Mouse (Mus musculus): Measurements from ENCODE around the gene Polr3h. TPM values are rescaled to one million over a fixed set of nuclear protein-coding genes. Genes with fewer than 3 reads are reported as not detected.

The Polr3h gene
- total RNA-seq, 2 experiments from 2014 or later, result 6.4 to 7.6 TPM

DNA sequence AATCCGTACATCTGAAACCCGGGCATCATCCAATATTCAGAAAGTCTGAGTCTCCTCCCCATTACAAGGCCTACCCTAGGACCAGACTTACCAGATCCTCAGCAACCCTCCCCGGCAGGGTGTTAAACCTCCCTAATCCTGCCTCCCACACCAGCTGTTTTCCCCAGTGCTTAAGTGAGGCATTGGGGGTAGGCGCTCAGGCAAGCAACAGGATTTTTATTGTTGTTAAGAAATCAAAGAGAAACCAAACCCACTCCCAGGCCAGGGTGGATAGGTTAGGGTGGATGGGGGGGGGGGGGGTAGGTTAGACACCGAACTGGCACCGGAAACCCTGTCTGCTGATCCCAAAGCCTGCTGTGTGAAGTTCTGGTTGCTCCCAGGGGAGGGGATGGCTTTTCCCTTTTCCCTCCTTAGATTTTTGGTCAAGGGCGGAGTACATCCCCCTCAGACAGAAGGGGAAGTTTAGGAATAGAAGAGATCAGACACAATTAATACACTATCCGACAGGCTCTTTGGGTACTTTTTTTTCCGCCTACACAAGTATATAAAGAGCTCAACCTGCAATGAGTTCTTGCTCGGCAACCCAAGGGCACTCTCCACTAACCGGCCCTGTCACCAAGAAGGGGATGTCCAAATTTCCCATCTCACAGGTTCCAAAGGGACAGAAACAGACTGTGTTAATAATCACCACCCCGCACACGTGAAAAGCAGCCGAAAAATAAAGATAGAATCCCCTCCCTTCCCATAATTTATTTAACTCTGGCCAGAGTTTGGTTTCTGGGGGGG is 68.9 kb downstream of the Polr3h start:
- intact Hi-C loops (cut with DNase I), result loop anchor here (10.0 kb wide), 1 partner anchor 488 kb away; no protein-coding TSS in a partner anchor
- DNase-seq, result peak; percentile 57

DNA sequence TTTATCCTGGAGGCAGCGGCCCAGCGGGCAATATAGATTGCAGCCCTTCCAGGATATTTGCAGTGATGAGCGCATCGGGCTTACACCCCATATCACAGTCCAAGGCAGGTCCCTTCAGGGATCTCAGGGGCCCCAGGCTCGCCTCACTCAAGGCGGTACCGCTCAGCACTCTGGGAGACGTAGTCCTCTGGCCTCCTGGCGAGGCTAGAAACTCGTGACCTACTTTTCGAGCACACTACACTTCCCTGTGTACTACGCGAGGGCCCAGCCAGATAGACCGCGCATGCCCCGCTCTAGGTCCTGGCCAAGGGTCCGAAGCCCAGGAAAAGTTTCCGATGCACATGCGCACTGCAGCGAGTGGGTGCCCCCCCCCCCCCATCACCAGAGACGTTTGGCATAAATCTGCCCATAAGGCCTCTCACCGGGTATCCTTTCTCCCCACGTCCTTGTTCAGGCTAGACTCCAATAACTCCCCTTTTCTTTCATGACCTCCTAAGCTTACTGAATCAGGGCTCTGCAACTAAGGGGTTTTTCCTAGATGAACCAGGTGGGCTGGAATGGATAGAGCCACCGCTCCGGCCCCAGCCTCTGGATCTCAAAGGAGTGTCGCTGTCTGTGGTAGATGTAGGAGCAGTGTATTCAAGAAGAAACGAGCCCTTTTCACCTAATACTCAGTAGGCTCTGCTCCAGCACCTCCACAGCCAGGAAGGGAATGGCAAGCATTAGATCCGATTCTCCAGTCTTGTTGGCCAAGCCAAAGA is 69.8 kb downstream of the Polr3h start:
- TF ChIP-seq CTCF (IDR thresholded peaks at IDR 0.05), result no peak; the same call in 1 of the 2 replicates
- intact Hi-C loops (cut with DNase I), result loop anchor here (10.0 kb wide), 1 partner anchor 489 kb away; no protein-coding TSS in a partner anchor
- peak; percentile 94 for DNase-seq
- Histone ChIP-seq H3K27ac (peak overlapping the region; percentile 100), H3K4me3 (peak overlapping the region; percentile 80)

More for the DNA sequence above, 68.9 kb downstream of the Polr3h start:
- Histone ChIP-seq H3K4me3 (peak overlapping the region; percentile 80), H3K27ac (peak overlapping the region; percentile 100)
- no peak for TF ChIP-seq CTCF (IDR thresholded peaks at IDR 0.05)

DNA sequence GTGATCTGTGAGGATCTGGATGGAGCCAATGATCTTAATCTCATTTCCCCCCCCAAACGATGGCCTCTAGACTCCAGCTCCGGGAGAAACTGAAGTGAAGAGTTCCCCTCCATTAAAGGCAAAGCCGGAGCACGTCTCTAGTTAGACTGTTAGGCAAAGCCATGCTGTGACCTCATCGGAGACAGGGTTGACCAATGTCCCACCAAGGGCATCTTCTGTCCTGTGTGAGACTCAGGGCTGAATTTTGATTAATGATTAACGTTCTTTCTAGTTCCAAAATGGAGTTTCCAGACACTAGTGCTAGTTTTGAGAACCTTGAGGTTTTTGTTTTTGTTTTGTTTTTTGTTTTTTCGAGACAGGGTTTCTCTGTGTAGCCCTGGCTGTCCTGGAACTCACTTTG is 73.0 kb downstream of the Polr3h start:
- TF ChIP-seq CTCF (IDR thresholded peaks at IDR 0.05), result no peak
- intact Hi-C loops (cut with DNase I), result loop anchor here (10.0 kb wide), 1 partner anchor 492 kb away; no protein-coding TSS in a partner anchor
- DNase-seq, result peak; percentile 22
- peak overlapping the region; percentile 100 for H3K27ac ChIP-seq
- peak overlapping the region; percentile 80 for H3K4me3 ChIP-seq

DNA sequence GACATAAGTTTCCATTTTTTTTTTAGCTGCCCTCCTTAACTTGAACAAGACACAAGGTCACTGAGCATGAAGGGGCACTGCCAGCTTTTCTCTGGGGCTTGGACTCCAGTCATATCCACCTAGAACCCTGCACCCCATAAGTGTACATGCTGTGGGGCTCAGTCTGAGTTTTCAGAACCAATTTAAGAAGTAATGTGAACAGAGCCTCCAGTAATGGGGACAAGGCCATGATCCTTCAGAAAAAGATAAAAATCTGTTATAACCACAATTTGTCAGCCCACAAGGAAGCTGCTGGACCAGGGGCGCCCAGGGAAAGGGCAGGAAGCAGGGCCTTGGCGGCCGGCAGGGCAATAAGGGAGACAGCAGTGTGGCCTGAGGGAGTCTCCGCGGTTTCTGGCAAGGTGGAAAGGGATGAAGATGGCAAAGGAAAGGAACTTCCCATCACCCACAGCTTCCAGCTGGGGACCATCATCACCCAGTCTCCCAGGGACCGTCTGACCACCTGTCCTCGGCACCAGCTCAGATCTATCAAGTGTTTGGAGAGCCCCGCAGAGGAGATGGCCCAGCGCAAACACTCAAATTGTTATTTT is 73.5 kb downstream of the Polr3h start:
- intact Hi-C loops (cut with DNase I), result loop anchor here (10.0 kb wide), 1 partner anchor 492 kb away; no protein-coding TSS in a partner anchor
- peak overlapping the region; percentile 100 for H3K27ac ChIP-seq
- DNase-seq, result peak; percentile 50
- no peak for TF ChIP-seq CTCF (IDR thresholded peaks at IDR 0.05)
- H3K4me3 ChIP-seq, result peak overlapping the region; percentile 80

DNA sequence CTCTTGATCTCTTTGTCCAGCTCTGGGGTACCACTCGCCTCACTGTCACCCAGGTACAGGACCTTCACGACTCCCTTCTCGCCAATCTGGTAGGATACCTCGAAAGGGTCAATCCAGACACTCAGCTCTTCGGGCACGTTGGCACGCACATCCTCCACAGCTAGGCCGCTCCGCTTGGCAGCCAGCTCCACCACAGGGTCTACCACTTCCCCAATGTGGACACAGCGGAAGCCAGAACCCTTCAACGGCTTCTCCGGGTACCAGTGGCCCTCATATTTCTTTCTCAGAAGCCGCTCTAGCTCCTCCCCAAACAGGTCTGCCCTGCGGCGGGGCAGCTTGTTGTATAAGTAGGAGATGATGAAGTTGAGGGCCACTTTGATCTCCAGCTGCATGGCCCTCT is 74.7 kb downstream of the Polr3h start:
- DNase-seq, result peak; percentile 33
- no peak for TF ChIP-seq CTCF (IDR thresholded peaks at IDR 0.05)
- intact Hi-C loops (cut with DNase I), result loop anchor here (10.0 kb wide), 1 partner anchor 493 kb away; no protein-coding TSS in a partner anchor
- Histone ChIP-seq H3K4me3 (peak overlapping the region; percentile 80), H3K27ac (peak overlapping the region; percentile 100)

DNA sequence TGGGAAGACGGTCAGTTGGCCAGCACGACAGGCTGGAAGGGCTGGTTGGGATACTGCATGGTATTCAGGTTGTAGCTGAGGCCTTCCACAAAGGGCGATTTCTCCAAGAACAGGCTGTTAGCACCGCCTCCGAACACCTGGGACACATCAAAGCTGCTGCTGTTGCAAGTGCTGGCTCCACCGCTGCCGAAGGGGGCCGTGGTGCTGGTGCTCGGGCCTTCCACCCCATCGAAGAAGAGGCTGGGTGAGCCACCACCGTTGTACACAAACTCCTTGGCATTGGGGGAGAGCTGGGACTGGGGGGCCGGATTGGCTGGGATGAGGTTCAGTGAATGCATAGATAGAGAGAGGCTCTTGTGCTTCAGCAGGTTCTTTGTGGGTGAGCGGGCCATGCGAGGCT is 75.3 kb downstream of the Polr3h start:
- no peak for TF ChIP-seq CTCF (IDR thresholded peaks at IDR 0.05)
- peak overlapping the region; percentile 80 for H3K4me3 ChIP-seq
- intact Hi-C loops (cut with DNase I), result loop anchor here (10.0 kb wide), 1 partner anchor 494 kb away; no protein-coding TSS in a partner anchor
- H3K27ac ChIP-seq, result peak overlapping the region; percentile 100
- DNase-seq, result peak; percentile 45

DNA sequence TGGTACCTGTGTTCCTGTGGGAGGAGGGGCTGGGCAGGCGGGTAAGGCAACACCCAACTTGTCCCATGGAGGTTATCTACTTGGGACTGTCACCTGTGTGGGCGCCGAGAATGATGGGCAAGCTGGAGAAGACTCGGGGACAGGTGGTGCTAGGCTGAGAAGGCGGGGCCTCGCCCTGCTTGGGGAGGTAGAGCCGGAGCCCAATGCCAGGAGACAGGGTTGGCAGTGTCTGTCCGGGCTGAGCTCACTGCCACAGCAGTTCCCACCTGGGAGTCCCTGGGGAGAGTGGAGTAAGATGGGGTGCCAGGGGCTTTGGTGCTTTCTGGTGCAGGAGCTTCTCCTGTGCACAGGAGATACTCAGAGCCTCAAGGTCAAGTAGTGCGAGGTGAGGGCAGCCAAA is 76.9 kb downstream of the Polr3h start:
- peak overlapping the region; percentile 100 for H3K27ac ChIP-seq

DNA sequence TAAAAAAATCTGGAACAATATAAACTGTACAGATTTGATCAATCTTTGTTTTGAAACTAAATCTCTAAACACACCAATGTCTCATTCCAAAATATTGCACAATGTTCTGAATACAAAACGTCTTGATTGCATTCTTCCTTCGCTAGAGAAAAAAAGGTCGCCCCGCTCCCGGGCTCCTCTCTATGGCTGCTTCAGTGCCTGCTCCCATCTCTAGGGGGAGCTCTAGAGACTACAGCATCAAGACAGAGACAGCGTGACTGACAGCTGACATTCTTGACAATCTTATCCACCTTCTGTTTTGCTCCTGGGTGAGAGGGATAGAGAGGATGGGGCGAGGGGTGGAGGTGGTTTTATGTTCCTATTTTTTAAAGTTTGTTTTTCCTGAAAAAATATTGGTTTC is 77.7 kb downstream of the Polr3h start:
- intact Hi-C loops (cut with DNase I), result no loop called here
- peak overlapping the region; percentile 39 for H3K4me3 ChIP-seq
- peak; percentile 98 for TF ChIP-seq CTCF (IDR thresholded peaks at IDR 0.05)

More for the DNA sequence above, 76.9 kb downstream of the Polr3h start:
- intact Hi-C loops (cut with DNase I), result no loop called here
- peak; percentile 82 for DNase-seq
- TF ChIP-seq CTCF (IDR thresholded peaks at IDR 0.05), result no peak
- peak overlapping the region; percentile 80 for H3K4me3 ChIP-seq

DNA sequence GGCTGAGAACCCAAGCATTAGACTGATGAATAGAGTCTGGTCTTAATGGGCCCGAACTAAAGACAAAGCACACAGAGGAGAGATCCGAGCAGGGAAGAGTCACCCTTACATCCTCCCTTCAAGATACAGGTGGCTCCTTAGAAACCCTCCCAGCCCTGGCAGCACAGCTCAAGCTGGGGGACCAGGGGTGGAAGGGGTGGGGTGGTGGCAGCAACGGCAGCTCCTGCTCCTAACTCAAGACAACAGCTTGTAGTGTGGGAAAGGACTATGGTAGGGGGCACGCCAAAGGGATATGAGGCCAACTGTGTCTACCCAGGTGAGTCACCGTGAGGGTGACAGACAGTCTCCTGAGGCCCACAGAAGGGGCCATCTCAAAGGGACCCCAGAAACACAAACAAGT is 78.2 kb downstream of the Polr3h start:
- peak; percentile 33 for DNase-seq
- Histone ChIP-seq H3K27ac (peak overlapping the region; percentile 100), H3K4me3 (peak overlapping the region; percentile 39)
- TF ChIP-seq CTCF (IDR thresholded peaks at IDR 0.05), result no peak
- intact Hi-C loops (cut with DNase I), result no loop called here

More for the DNA sequence above, 77.7 kb downstream of the Polr3h start:
- peak; percentile 77 for DNase-seq
- H3K27ac ChIP-seq, result peak overlapping the region; percentile 100

DNA sequence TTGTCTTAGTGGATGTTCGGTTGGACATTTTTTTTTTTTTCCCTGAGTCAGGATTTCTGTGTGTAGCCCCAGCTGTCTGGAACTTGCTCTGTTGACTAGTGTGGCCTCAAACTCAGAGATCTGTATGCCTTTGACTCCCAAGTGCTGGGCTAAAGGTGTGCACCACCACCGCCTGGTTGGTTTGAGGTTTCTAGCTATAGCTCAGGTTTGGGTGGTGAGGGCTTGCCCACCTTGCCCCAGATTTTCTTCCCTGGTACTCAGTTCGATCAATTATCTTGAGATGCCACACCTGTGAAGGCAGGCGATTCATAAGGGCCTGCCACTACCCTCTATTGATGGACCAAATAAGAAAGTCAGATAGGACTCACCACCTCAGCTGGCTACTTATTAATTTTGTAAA is 78.9 kb downstream of the Polr3h start:
- intact Hi-C loops (cut with DNase I), result no loop called here
- DNase-seq, result no peak
- Histone ChIP-seq H3K27ac (peak overlapping the region; percentile 100), H3K4me3 (no peak overlapping the region)
- no peak for TF ChIP-seq CTCF (IDR thresholded peaks at IDR 0.05)

DNA sequence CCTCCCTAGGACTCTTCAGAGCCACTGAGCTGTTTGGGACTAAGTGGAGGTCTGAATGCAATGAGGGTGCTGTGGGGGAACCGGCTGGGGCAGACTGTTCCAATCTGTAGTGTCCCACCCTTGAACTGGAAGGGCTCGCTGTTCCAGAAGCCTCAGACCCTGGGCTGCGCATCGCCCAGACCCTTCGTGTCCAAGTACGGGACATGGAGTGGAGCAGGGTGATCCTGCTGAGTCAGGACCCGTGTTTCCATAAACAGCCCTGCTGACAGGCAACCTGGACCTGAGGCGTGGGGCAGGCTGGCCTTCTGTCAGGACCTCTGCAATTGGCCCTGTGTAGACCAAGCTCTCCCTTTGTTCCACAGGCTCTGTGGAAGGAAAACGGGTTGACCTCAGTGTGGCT is 79.3 kb downstream of the Polr3h start:
- peak; percentile 87 for DNase-seq
- TF ChIP-seq CTCF (IDR thresholded peaks at IDR 0.05), result no peak
- H3K4me3 ChIP-seq, result no peak overlapping the region
- intact Hi-C loops (cut with DNase I), result no loop called here
- H3K27ac ChIP-seq, result peak overlapping the region; percentile 100

DNA sequence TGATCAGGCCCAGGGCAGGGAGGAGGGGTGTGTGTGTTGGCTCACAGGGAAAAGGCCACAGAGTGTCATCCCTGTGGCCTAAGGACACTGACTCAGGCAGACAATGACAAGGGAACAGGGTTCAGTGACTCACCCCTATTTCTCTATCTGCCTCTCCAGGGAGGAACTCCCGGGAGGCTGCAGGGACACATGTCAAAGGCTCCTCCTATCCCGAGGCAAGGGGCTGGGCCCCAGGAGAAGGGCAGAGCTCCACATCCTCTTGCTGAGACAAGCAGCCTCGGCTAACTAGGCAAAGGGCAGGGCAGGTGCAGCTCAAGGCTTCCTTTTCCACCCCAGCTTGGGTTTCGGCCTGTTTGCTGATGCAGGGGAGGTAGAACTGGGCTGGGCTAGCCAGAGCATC is 80.3 kb downstream of the Polr3h start:
- Histone ChIP-seq H3K27ac (peak overlapping the region; percentile 100), H3K4me3 (peak overlapping the region; percentile 9; the same call in 1 of the 2 replicates)
- peak; percentile 92 for DNase-seq
- intact Hi-C loops (cut with DNase I), result no loop called here
- TF ChIP-seq CTCF (IDR thresholded peaks at IDR 0.05), result no peak
